Mouse (Mus musculus) T-helper 17 cell (primary cell): ENCODE data around the gene Gpr37l1.

Source experiments
- in situ Hi-C, 2 experiments: fragments of 300-600 bp; cut with MboI, MseI; formaldehyde crosslinking; loops; 1 replicate in 1 of 2; 2 replicates in 1 of 2; pipeline ENCODE4 v1.15.1; 2025; ENCODE audit warnings: high pct_unique_total_duplicates in 2 of 2

Gene Gpr37l1

GRCm38 (mm10) chr1:135148996-135149395, 18.5 kb downstream of the Gpr37l1 start:
- in situ Hi-C loops: no loop called here

GRCm38 (mm10) chr1:135148476-135148875, 19.0 kb downstream of the Gpr37l1 start:
- in situ Hi-C loops: no loop called here

GRCm38 (mm10) chr1:135147702-135148058, 19.8 kb downstream of the Gpr37l1 start:
- in situ Hi-C loops: no loop called here

GRCm38 (mm10) chr1:135146946-135147701, 20.4 kb downstream of the Gpr37l1 start:
- in situ Hi-C loops: no loop called here

DNA sequence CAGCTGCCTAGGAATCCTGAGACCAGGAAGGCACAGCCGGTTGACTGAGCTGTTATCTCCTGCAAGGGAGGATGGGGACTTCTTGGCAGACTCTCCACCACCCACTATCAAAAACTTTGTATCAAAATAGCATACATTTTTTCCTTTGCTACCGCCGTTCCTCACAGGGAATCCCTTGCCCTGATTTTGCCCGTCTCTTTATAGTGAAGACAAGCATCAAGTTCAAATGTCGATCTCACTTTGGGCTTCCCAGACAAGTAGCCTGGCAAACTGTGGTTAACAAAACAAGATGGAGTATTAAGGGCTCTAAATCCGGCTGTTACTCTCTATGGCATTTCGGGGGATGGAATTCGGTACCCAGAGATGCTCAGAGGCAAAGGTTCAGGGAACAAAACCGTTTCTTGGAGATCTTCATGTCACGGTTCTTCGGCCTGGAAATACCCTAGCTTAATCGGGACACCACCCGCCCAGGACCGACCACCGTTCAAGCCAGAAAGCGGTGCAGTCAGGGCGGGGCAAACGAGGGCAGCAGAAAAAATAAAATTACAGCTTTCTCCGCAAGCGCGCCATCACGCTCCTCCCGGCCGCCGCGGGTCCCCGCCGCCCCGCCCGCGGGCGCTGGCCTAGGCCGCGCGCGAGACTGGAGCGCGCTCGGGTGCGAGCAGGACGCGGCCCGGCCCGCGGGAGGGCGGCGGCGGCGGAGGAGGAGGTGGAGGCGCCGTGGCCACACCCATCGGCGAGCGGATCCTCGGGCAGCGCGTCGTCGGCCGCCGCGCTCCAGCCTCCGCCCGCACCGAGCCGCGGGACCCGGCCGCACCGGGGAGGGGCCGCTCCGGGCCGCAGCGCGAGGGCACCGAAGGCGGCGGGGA, 21.2 kb downstream of the Gpr37l1 start, which contains the start of gene Arl8a:
TSS of gene Arl8a (plus strand) at position 748 of the 869 bp plus-strand sequence.
- in situ Hi-C loops: no loop called here

DNA sequence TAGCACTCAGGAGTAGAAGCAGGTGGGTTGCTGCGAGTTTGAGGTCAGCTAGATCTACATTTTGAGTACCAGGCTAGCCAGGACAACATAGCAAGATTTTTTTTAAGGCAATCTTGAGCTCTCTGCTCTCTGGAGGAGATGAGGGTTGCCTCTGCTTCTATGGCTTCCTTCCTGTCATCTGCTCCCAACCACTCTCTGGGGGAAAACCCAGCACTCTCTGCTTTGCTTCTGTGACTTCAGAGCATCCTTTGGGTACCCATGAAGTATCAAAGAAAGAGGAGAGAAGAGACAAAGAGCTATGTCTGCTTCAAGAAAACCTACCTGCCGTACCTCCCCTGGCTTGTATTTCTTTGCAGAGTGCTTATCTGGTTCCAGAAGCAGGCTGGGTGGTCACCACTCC, 23.5 kb downstream of the Gpr37l1 start:
- in situ Hi-C loops: no loop called here

DNA sequence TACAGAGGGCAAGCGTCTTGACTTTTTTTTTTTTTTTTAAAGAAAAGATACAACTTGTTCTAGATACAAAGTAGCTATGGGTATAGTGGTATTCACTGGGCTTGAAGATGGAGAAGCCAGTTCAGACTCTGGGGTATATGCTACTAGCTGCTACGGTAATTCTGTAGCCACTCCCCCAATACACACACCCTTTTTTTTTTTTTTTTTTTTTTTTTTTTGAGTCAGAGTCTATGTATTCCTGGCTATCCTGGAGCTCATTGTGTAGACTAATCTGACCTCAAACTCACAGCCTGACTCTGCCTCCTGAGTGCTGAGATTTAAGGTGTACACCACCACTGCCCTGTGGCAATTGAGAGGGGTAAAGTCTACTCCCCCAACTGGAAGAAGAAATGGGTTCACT, 25.0 kb downstream of the Gpr37l1 start:
- in situ Hi-C loops: no loop called here

- in situ Hi-C loops: loop anchor here (5.0 to 10.0 kb wide), 3 partner anchors 992 to 1065 kb away; partner anchors contain the start of genes Kif21b (in 2 of the 2) and Btg2 (in 1 of the 2)
Observed at GRCm38 (mm10) chr1:135139906-135140305, 27.6 kb downstream of the Gpr37l1 start.

DNA sequence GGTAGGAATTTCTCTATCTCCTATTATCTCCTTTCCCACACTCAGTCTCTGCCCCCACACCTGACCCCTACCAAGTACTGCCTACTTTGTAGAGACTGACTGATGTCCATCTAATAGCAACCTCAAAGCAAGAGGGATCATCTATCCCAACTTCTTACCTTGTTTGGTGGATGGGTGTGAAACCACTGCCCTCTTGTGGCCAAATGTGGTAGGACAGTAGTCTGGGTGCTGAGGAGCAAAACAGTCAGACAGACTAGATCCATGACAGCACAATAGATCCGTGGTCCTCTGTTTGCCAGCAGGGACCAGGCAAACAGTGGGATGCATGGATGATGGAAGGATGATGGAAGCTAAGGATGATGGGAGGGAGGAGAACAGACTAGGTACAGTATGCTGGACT, 31.0 kb downstream of the Gpr37l1 start:
- in situ Hi-C loops: loop anchor here (5.0 to 10.0 kb wide), 3 partner anchors 996 to 1062 kb away; partner anchors contain the start of genes Kif21b (in 2 of the 2) and Btg2 (in 1 of the 2)

GRCm38 (mm10) chr1:135135111-135135787, 32.2 kb downstream of the Gpr37l1 start:
- in situ Hi-C loops: loop anchor here (5.0 to 10.0 kb wide), 3 partner anchors 997 to 1060 kb away; partner anchors contain the start of genes Kif21b (in 2 of the 2) and Btg2 (in 1 of the 2)

DNA sequence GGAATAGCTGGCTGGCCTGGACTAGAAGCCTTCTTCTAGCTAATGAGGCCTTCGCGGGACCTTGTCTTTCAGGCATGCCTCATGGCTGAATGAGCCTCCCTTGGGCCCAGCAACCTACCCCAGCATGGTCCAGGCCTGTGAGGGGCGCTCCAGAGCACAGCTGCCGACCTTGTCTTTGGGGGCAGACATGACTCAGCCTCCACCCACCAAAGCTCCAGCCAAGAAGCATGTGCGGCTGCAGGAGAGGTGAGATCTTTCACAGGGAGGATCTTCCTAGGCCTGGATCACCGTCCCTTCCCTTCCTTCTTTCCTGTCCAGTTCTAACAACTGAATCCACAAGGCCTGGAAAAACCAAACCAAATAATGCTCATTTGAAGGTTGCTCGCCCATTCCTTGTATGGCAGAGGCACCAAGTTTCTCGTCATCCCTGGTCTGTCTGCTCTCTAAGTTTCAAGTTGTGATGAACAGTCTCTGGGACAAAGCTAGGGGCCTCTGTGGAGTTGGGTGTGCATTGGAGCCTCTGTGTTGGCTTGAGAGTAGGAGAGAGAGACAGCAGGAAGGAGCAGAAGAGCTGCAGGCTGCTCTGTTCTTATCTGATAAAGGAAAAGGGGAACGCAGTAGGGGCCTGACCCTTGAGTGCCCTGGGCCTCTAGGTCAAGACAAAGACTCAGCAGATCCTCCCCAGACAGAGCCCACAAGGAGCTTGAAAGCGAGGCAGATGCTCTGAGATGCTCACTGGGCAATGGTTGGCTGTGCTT, 33.6 kb downstream of the Gpr37l1 start:
- in situ Hi-C loops: loop anchor here (5.0 to 10.0 kb wide), 3 partner anchors 1001 to 1072 kb away; partner anchors contain the start of genes Btg2 (in 1 of the 2) and Kif21b (in 1 of the 2)

- in situ Hi-C loops: loop anchor here (5.0 to 10.0 kb wide), 3 partner anchors 1002 to 1071 kb away; partner anchors contain the start of genes Btg2 (in 1 of the 2) and Kif21b (in 1 of the 2)
Observed at GRCm38 (mm10) chr1:135132893-135133369, 34.5 kb downstream of the Gpr37l1 start.

GRCm38 (mm10) chr1:135132473-135132872, 35.0 kb downstream of the Gpr37l1 start, which contains the start of gene Ptpn7:
TSS of gene Ptpn7 (plus strand) at chr1:135132700.
- in situ Hi-C loops: loop anchor here (5.0 to 10.0 kb wide), 3 partner anchors 1002 to 1070 kb away; partner anchors contain the start of genes Btg2 (in 1 of the 2) and Kif21b (in 1 of the 2)

GRCm38 (mm10) chr1:135131560-135131959, 35.9 kb downstream of the Gpr37l1 start:
- in situ Hi-C loops: loop anchor here (5.0 to 10.0 kb wide), 3 partner anchors 1003 to 1069 kb away; partner anchors contain the start of genes Btg2 (in 1 of the 2) and Kif21b (in 1 of the 2)

GRCm38 (mm10) chr1:135131034-135131433, 36.4 kb downstream of the Gpr37l1 start:
- in situ Hi-C loops: loop anchor here (5.0 to 10.0 kb wide), 3 partner anchors 1004 to 1069 kb away; partner anchors contain the start of genes Btg2 (in 1 of the 2) and Kif21b (in 1 of the 2)

DNA sequence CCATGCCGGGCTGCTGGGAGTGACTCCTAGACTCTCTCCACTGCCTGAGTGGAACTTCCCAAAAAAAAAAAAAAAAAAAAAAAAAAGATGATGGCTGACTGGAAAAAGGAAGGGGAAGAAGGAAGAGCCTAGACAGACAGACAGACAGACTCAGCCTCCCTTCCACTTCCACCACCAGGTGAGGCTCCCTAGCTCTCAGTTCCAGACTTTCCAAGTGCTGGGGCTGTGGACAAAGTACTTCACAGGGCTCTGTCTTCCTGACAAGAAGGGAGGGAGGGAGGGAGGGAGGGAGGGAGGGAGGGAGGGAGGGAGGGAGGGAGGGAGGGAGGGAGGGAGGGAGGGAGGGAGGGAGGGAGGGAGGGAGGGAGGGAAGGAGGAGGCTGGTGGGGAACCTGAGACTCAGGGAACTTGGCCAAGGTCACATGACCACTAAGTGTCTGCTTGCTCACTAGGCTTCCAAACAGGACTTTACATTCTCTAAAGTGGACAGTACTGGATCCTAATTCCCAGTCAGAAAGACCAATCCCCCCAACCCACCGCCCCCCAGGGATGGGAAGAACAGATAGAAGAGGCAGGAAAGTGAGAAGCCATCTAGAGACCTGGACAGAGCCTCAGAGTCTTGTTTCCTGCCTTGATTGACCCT, 37.0 kb downstream of the Gpr37l1 start:
- in situ Hi-C loops: loop anchor here (5.0 to 10.0 kb wide), 3 partner anchors 1004 to 1068 kb away; partner anchors contain the start of genes Btg2 (in 1 of the 2) and Kif21b (in 1 of the 2)

DNA sequence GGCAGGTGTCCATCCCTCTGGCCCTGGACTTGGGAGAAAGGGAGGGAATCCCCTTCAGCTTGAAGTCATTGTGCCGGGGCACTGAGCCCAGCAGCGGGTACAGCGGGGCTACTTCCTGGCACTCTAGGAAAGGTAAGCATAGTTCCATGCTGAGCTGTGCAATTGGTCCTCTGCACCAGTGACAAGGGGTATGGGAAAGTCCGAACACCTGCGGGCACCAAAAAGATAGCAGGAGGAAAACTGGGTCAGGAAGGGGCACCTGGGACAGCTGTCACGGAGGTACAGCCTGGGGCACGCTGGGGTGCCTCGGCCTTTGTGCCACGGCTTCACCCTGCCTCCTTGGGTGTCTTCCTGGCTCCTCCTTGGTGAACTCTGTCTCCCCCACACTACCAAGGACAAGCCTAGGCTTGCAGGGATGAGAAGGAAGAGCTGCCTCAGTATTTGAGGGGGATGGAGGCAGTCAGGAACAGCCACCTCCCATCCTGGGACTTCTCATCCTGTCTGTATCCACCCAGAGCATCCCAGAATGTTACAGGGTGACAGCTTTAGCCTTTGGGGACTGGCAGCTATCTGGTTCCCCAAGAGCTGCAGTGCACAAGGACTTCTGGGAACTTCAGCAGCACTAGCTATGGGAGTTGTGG, 37.8 kb downstream of the Gpr37l1 start:
- in situ Hi-C loops: loop anchor here (5.0 to 10.0 kb wide), 3 partner anchors 1005 to 1067 kb away; partner anchors contain the start of genes Btg2 (in 1 of the 2) and Kif21b (in 1 of the 2)

DNA sequence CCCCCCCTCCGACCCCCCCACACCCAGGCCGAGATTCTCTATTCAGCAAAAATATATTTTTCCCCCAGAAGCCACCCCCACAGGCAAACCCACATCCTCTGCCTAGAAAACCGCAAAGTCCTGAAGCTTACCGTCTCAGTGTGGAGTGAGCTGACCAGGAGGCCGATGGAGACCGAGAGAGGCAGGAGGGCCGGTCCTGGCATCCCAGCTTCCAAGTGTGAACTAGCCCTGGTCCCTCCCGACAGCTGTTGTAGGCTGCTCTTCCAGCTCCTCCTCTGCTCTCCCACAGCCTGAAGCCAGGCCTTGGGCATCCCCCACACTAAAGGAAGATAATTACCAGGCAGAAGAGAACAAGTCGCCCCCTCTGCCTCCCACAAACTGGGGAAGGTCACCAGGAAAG, 38.5 kb downstream of the Gpr37l1 start:
- in situ Hi-C loops: no loop called here
